Mouse (Mus musculus) adrenal gland, postnatal 4 days (tissue): Measurements from ENCODE around the gene Pla2g15. TPM values are rescaled to one million over a fixed set of nuclear protein-coding genes. Genes with fewer than 3 reads are reported as not detected.

Source experiments
- total RNA-seq, 2 experiments: library from RNA; stranded (reverse); gene quantifications; 2 replicates each; pipeline ENCODE4 v1.2.3; 2021

Pla2g15 gene
- total RNA-seq, 2 experiments from 2014 or later, result 17.3 to 17.6 TPM

Other genes with a start within 250 kb of the Pla2g15 start
- gene Pskh1, start 250.0 kb upstream of the Pla2g15 start, total RNA-seq, result 10 to 100 TPM; 44.3 to 48.7 TPM
- gene Ctrl, start 216.5 kb upstream of the Pla2g15 start, total RNA-seq, result 10 to 100 TPM in 1 of 2 experiments, not detected in 1; 98.9 TPM
- gene Psmb10, start 212.0 kb upstream of the Pla2g15 start, total RNA-seq, result 10 to 100 TPM; 76.8 to 84.8 TPM
- 10 to 100 TPM in 1 of 2 experiments, 1 to 10 TPM in 1; 2.1 to 33.5 TPM for gene Lcat, start 207.0 kb upstream of the Pla2g15 start, total RNA-seq
- 10 to 100 TPM; 30.9 to 40.2 TPM for gene Slc12a4, start 184.3 kb upstream of the Pla2g15 start, total RNA-seq
- not detected for gene Dpep3, start 171.0 kb upstream of the Pla2g15 start, total RNA-seq
- gene Dus2, start 159.1 kb upstream of the Pla2g15 start, total RNA-seq, result 10 to 100 TPM; 15.0 to 15.3 TPM
- gene Dpep2nb, start 144.4 kb upstream of the Pla2g15 start, total RNA-seq, result not detected
- 10 to 100 TPM; 15.4 to 16.2 TPM for gene Ddx28, start 138.5 kb upstream of the Pla2g15 start, total RNA-seq
- 10 to 100 TPM; 52.0 to 52.7 TPM for gene Nfatc3, start 91.6 kb upstream of the Pla2g15 start, total RNA-seq
- gene Esrp2, start 13.4 kb upstream of the Pla2g15 start, total RNA-seq, result 1 to 10 TPM; 7.2 to 8.8 TPM
- gene Slc7a6, start 18.5 kb downstream of the Pla2g15 start, total RNA-seq, result 10 to 100 TPM; 21.0 to 25.3 TPM
- 10 to 100 TPM; 34.1 to 38.0 TPM for gene Slc7a6os, start 60.5 kb downstream of the Pla2g15 start, total RNA-seq
- gene Prmt7, start 60.5 kb downstream of the Pla2g15 start, total RNA-seq, result 10 to 100 TPM; 28.2 to 29.8 TPM
- 10 to 100 TPM; 16.4 to 17.0 TPM for gene Smpd3, start 187.6 kb downstream of the Pla2g15 start, total RNA-seq